Mouse (Mus musculus): ENCODE measurements around the gene Setd4. TPM values are rescaled to one million over a fixed set of nuclear protein-coding genes. Genes with fewer than 3 reads are reported as not detected.
"Not testable (repeated sequence)": the region's sequence is repeated elsewhere in the genome, so short reads cannot be mapped to it uniquely, and the experiment has no call there.

Gene Setd4
- 10 to 100 TPM; 17.7 to 40.4 (median 40.3) TPM for polyA plus RNA-seq (2017; shearing (Covaris generic))

DNA sequence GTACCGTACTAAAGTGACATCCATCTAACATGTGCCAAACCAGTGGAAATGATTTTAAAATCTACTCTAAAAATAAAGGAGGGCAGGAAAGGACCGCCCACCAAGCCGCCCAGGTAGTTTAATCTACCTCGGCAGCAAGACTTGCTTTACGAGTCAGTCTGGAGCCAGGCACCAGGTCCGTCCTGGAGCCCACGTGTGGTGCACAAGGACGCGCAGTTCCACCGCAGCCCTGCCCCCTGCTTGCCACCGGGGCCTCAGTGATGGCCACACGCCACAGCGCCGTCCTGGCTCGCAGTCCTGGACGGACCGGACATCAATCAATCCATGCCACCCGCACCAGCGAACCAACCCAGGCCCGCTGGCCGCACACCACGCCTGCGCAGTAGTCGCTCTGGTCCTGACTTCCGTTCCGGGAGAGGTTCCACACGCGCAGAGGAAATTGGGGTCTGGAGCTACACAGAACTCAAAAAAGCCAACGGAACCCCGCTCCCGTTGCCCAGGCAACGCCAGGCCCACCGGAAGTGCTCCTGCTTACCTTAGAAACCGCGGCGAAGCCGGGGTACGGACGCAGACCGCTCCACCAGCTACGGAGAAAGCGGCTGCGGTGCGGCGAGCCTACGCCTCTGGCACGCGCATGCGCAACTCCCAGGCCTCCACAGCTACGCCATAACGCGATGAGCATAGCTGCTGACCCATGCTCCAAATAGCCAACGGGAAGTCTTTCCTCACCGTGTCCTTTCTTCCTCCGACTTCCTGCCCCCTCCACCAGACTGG, at the start of gene Setd4:
Gene Setd4, minus strand, starts transcription at position 625 of the 774 bp plus-strand sequence.
- peak; percentile 78 for ATAC-seq

DNA sequence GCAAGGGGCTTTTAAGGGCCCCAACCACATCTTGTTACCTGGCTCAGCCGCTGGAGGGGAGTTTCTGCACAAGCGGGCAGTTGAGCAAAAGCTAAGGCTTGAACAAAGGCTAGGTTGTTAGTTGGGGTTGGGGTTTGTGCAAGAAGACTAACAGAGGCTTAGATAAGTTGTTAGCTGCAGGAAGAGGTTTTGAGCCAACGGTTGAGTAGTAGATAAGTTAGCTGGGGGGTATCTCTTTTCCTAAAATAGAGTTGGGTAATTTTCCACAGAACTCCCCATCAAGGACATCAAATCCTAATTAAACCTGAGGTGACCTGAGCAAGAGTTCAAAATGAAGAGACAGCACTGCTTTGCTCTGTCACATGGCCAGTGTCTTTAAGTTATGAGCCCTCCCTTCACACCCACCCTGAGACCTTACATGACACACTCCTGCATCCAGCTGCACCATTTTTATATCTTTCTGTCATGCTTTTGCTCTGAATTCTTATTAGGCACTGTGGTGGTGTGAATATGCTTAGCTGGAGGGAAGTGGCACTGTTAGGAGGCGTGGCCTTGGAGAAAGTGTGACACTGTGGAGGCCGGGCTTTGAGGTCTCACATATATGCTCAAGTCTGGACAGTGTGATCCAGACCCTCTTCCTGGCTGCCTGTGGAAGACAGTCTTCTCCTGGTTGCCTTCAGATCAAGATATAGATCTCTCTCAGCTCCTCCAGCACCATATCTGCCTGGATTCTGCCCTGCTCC, 44.7 kb upstream of the Setd4 start:
- ATAC-seq: no peak

DNA sequence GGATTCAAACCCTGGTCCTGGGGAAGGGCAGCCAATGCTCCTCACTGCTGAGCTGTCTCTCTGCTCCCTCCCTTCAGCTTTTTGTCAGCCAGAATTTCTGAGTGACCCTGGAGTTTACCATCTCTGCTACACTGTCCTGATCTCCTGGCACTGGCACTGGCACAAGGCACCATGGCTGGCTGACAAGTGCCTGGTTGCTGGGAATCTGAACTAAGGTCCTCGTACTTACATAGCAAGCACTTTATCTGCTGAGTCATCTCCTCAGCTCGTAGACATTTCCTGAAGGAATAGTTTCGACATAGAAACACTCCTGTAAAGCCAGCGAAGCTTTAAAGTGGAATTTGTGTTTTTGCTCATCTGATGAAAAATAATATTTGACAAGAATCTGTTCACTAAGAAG, 40.1 kb upstream of the Setd4 start:
- no peak for ATAC-seq

DNA sequence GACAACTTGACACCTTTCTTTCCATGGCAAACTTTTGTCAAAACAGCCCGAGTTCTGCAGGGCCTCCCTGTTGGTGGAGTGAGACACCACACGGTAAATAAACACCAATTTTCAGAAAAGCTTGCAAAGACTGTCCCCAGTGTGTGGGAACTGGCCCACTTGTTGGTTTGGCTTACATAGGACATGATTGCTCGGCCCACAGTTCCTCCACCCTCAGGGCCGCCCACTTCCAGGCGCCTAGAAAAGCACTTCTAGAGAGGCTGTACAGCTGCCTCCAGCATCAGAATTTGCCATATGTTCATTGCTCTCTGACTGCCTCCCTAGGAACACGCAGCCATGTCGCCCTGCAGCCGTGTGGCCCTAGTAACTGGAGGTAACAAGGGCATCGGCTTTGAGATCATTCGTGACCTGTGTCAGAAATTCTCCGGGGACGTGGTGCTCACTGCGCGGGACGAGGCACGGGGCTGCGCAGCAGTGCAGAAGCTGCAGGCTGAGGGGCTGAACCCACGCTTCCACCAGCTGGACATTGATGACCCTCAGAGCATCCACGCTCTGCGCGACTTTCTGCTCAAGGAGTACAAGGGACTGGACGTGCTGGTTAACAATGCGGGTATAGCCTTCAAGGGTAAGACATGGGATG, 24.0 kb upstream of the Setd4 start, which contains the start of gene Gm5678:
Gene Gm5678, plus strand, starts transcription at position 337 of the 640 bp plus-strand sequence.
- no peak for ATAC-seq

DNA sequence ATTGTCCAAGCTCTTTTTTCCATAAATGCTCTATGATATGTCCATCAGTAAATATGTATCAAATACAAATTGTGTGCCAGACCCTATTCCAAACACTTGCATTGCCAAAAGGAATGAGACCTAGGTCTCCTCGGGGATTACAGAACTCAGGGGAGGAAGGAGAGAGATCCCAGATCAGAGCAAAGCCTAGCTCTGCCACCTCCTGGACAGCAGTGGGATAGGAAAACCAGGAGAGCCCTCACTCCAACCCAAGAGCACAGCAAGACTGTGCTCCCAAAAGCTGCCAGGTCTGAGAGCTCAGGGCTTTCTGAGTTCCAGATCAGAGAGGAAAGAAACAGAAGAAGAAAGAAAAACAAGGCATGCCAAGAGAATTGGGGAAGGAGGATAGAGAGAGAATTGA, 22.9 kb upstream of the Setd4 start:
- no peak for ATAC-seq

DNA sequence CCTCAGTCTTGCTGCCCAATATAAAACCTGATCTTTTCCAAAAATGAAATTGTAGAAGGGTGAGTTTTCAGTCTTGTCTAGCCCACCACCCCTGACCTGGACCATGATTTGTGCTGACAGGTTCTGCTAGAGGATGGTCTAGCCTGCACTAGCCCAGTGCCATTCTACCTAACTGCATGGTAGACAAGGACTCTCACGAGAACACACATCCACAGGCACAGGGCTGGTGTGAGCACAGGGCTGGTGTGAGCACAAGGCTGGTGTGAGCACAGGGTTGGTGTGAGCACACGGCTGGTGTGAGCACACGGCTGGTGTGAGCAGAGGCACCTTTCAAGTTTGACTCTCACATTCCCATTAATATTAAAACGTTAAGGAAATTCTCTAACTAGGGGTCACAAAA, 20.8 kb upstream of the Setd4 start:
- ATAC-seq: no peak

DNA sequence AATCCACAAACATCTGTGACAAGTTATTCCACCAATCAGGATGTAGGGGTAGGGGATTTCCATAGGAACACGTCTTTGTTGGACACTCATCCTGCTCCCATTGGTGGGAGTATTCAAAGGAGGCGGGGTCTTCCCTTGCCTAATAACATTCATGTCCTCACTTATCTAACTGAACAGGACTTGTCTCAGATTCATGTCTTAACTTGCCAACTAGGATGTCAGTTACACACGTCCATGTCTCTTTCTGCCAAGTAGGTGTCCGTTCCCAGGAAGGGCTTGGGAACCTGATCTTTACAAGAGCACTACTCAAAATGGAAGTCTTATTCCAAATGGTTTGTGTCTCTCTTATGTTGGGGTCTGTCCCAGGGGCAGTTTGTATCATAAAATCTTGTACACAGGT, 19.9 kb upstream of the Setd4 start:
- not testable (repeated sequence) for ATAC-seq

DNA sequence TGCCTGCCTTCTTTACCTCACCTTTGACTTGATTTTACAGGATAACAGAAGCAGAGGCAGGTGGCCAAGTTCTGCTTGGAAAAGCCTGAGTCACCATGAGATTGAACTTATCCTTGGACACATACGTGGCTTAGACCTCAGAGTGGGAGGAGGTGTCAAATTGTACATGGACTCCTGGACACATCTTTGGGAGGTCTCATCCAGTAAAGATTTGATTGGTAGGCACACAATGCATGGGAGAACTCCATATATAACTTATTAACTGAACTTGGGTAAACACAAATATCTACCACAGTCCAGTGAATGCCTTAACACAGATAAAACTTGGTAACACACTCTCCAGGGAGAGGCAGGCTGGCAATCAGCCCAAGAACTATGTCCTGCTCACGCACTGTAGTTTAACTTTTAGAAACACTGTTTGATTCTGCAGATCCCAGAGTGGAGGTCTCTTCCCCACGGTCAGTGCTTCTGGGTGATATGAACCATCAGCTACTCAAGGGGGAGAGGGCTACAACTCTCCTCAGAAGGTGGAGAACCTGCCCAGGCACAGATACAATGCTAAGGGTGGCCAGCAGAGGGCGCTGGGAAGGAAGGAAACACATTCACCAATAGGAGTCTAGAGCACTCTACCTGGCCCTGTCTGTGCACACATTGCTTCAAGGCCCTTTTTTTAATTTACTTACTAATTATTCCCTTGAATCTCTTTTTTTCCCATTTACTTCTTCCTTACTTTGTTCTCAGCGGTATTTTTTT, 11.4 kb upstream of the Setd4 start:
- ATAC-seq: peak; percentile 82

DNA sequence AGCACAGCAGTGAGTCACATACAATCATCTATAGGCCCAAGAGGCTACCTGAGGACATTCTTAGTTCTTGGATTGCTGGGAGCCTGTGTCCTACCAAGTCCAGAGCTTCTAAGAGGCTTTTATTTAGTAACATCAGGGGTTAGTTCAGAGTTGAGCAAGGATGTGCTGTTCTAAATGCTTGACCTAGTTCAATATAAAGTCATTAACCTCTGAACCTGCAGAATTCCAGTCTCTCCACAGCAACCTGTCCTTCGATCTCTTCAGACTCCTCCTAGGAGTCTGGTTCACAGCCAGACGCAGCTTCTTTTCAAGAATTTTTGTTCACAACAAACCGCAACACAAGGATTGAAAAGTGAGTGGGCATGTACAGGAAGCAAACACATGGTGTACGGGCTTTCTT, 7.1 kb upstream of the Setd4 start:
- no peak for ATAC-seq

DNA sequence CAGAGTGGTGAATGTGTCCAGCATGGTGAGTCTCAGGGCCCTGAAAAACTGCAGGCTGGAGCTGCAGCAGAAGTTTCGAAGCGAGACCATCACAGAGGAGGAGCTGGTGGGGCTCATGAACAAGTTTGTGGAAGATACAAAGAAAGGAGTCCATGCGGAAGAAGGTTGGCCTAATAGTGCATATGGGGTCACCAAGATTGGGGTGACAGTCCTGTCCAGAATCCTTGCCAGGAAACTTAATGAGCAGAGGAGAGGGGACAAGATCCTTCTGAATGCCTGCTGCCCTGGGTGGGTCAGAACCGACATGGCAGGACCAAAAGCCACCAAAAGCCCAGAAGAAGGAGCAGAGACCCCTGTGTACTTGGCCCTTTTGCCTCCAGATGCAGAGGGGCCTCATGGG, 5.9 kb upstream of the Setd4 start:
- ATAC-seq: no peak

DNA sequence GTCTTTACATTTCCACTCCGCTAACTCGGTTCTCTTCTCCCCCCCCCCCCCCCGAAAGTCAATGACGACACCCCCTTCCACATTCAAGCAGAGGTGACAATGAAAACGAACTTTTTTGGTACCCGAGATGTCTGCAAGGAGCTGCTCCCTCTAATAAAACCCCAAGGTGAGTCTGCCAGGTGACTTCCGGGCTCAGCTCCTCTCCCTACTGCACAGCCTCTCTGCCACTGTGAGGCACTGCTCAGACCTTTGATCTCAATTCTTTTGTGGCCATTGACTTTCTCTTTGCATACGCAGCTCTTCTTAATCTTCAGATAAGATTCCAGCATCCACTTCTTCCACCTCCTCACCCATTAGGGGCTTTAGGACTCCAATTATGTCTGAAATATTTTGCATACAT, 4.9 kb upstream of the Setd4 start:
- no peak for ATAC-seq

DNA sequence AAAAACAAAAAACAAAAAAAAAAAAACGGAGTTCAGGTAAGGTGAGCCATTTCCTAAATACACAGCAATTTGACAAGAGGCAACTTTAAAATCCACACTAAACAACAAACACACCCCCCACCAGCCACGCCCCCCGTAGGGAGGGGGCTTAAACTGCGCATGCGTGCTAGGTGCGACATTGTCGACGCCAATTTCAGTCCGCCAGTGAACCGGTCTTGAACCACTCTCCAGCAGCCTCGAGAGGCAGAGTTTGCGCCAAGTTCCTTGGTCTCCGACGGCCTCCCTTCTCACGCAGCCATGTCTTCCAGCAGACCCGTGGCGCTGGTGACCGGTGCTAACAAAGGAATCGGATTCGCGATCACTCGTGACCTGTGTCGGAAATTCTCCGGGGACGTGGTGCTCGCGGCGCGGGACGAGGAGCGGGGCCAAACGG, 3.8 kb upstream of the Setd4 start:
- ATAC-seq: peak; percentile 58

DNA sequence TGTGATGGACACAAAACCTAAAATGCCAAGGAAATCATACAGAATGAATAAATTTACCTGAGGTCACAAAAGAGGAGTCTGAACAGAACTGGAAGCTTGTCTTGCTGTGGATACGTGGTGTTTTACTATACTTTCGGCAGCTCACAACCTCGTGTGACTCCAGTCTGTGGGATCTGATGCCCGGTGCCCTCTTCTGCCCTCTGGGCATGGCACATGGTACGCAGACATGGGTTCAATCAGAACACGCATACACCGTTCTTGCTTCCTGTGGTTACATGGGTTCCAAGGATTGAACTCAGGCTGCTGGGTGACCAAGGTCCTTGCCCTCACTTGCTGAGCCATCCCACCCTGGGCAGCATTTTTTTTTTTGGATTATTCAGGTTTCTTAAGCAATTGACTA, 2.3 kb upstream of the Setd4 start:
- no peak for ATAC-seq

DNA sequence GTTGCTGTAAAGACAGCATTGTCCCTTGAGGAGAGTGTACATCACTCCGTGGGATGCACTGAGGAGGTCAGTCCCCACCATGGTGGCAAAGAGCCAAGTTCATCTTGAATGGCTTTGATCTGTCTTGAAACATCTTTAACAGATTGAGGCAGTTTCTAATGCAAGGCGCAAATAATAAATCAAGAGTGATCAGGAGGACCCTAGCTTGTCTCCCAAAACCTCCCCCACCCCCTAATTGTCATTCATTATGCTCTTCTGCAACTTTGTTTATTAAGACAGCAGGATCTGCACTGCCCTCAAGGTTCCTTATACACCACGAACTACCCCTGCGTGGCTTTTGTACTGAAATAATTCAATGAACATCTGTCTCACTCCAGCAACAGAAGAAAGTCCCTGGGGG, 1.7 kb upstream of the Setd4 start, which contains the start of gene Cbr1:
Gene Cbr1, plus strand, starts transcription at position 301 of the 400 bp plus-strand sequence.
- ATAC-seq: no peak

DNA sequence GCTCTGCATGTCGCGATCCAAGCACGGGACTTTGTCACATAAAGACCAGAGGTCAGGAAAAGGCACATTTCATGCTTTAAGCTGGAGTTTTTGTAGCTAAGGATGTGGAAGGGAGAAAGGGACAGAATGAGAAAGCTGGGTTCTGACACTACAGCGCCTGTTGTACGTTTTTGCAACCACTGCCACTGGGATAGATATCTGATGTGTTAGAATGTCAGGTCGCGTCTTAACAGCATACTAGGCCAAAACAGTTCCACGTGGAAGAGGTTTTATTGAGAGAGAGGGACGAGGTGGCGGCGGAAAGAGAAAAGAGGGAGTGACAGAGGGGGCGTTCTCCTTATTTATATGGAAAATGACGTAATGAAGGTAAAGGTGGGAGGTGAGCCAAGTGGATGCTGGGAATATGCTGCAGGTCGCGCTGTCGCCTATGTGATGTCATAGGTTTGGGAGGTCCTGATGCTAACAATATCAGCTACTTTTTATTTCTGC, 662 bp upstream of the Setd4 start:
- no peak for ATAC-seq

DNA sequence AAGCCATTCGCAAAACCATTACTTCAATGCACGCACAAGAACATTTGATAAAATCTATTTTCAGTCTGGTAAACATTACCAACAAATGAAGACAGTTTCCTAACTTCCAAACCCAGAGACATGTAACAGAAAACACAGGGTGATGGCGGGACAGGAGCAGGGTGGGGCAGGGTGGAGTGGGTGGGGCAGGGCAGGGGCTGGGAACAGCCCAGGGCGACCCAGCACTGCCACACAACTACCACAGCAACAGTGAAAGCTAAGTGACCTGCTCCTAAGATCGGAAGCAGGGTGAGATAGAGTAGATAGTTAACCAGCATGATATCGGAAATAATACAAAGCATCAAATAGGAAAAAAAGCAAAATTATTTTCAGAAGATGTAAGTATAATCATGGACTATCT, 4.4 kb downstream of the Setd4 start:
- no peak for ATAC-seq

DNA sequence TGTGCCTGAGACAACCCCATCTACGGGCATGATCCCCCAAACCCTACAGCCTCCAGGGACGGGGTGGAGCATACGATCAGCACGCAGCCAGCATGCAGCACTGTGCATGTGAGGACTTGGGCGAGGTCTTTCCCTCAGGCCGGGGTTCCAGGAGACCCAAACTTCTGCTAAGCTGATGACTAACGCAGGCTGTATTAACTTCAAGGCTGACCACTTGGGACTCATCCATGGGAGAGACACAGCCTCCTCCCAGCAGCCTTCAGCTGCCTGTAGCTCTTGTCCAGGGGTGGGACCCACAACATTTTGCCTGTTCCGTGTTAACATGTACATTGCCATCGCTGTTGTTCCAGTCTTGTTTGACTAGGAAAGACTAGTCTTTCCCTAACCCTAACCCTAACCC, 6.3 kb downstream of the Setd4 start:
- ATAC-seq: no peak

DNA sequence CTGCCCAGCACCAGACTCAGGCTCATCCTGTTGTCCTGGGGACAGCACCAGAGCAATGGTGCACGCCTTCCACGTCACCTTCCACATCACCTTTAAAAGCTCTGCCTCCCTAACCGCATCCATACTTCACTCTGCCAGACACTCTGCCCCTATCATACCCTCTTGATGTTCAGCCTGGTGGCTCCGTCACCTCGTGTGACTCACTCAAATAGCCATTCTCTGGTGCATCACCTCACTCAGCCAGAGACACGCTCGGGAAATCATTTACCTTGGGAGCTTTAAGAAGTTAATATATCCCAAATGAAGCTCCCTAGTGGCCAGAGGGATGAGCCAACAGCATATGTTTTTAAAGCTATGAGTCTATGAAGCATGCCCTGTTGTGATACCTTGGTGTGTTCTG, 7.1 kb downstream of the Setd4 start:
- ATAC-seq: no peak

DNA sequence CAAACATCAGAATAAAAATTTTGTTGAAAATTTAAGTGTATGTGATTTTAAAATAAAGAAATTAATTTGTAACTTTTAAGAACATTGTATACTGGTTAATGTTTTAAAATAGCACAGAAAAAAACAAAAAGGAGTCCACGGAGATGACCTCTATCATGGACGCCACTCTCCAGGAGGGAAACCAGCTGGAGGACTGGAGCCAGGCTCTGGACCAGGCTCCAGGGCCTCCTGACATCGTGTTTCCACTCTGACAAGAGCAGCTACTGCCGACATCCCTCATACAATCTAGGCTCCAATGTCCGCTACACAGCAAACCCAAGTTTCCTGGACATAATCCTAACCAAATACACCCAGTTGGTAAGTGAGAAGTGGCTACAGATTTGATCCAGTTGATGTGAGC, 8.1 kb downstream of the Setd4 start:
- ATAC-seq: no peak

DNA sequence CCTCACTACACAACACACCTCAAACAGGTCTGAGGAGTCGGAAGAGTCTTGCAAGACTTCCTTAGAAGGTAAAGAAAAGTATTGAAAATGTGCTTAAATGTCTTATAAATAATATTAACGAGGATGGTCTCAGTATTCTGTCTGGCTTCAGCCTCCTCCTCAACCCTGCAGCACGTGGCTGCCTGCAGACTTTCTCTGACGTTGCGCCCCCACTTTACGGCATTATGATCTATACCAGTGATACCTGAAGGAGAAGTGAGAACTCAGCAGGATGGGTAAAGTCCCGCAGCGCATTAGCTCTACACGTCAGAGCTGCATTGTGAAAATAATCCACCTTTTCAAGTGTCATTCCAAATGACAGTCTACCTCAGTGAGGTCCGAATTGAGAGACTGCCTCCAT, 9.4 kb downstream of the Setd4 start:
- no peak for ATAC-seq

DNA sequence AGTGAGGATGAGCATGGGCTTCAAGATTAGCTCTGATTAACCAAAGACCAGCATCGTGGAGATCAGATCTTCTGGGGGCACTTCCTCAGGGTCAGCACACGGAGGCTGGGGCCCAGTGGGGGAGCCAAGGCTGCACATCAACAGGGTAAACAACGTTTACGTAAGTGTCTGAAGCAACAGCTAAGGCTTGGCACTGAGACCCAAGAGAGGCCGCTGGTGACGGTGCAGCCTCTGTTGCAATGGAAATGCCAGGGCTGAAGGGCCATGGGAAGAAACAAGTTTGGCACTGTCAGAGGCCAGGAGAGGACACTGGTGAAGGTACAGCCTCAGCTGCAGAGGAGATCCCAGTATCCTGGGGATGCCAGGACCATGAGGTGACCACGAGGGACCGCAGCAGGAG, 10.5 kb downstream of the Setd4 start:
- no peak for ATAC-seq

DNA sequence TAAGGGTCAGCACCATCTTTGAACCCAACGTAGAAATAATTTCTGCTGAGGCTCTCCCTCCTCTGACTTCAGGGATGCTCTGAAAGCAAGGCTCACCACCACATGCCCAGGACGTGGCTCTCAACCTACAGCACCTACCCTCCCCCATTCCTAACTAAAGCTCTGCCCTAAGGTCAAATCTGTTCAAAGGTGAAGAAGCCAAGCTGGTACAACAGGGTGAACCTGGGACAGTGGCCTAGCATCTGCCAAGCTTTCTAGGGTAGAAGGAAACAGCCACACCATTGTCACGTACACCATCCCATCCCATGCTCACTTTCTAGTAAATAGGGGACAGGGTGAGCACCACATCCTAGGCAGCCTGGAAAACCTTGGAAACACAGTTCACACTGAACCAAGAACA, 11.2 kb downstream of the Setd4 start:
- no peak for ATAC-seq
